Comparison of ENCODE assay signal across 21 mouse cellular contexts in genomic region chr3:97491208-97491607, GRCm38 (mm10).
"Had no signal": no experiment of that assay in that cellular context is flagged by ENCODE, and none has a peak within 500 bp of the region (broad histone marks: within the 10 kb centered on the region; RNA-seq: fewer than 3 reads in every experiment).

No protein-coding gene starts in this region.

- ATAC-seq: intestine, embryonic 15.5 days; liver, postnatal 0 days; lung, postnatal 0 days; midbrain, embryonic 16.5 days had no signal

- H3K27ac ChIP-seq: intestine, embryonic 15.5 days; kidney, embryonic 15.5 days; limb, embryonic 15.5 days; liver, embryonic 14.5 days; macrophage; midbrain, embryonic 12.5 days; neural tube, embryonic 12.5 days; stomach, postnatal 0 days had no signal

- H3K4me3 ChIP-seq: intestine, embryonic 15.5 days; kidney, embryonic 15.5 days; limb, embryonic 15.5 days; midbrain, embryonic 12.5 days; neural tube, embryonic 12.5 days had no signal

- H3K9me3 ChIP-seq: intestine, embryonic 15.5 days; kidney, embryonic 15.5 days; limb, embryonic 15.5 days; midbrain, embryonic 12.5 days; neural tube, embryonic 12.5 days had no signal

- DNase-seq: kidney, adult 11 months; kidney, adult 8-10 months; kidney, postnatal 10 days; kidney, postnatal 36 days; liver, postnatal 0 days; right cerebral cortex, adult 18-20 months; right cerebral cortex, postnatal 14 days; right cerebral cortex, postnatal 4 days; thymus, postnatal 25 days had no signal

- H3K4me1 ChIP-seq: intestine, embryonic 15.5 days; kidney, embryonic 15.5 days; midbrain, embryonic 12.5 days; neural tube, embryonic 12.5 days had no signal

- H3K4me2 ChIP-seq: intestine, embryonic 15.5 days; kidney, embryonic 15.5 days; limb, embryonic 15.5 days; liver, embryonic 11.5 days; lung, embryonic 14.5 days; midbrain, embryonic 12.5 days; neural tube, embryonic 12.5 days had no signal

- H3K27me3 ChIP-seq: intestine, embryonic 15.5 days; kidney, embryonic 15.5 days; limb, embryonic 15.5 days; midbrain, embryonic 12.5 days; neural tube, embryonic 12.5 days had no signal

- H3K9ac ChIP-seq: intestine, embryonic 15.5 days; kidney, embryonic 15.5 days; limb, embryonic 15.5 days; liver, embryonic 14.5 days; liver, postnatal 0 days; lung, embryonic 14.5 days; midbrain, embryonic 12.5 days; neural tube, embryonic 12.5 days had no signal

- H3K36me3 ChIP-seq: intestine, embryonic 15.5 days; kidney, embryonic 15.5 days; limb, embryonic 15.5 days; midbrain, embryonic 12.5 days; neural tube, embryonic 12.5 days had no signal
